ENCODE assay signal across 22 mouse cellular contexts in the genomic region with DNA sequence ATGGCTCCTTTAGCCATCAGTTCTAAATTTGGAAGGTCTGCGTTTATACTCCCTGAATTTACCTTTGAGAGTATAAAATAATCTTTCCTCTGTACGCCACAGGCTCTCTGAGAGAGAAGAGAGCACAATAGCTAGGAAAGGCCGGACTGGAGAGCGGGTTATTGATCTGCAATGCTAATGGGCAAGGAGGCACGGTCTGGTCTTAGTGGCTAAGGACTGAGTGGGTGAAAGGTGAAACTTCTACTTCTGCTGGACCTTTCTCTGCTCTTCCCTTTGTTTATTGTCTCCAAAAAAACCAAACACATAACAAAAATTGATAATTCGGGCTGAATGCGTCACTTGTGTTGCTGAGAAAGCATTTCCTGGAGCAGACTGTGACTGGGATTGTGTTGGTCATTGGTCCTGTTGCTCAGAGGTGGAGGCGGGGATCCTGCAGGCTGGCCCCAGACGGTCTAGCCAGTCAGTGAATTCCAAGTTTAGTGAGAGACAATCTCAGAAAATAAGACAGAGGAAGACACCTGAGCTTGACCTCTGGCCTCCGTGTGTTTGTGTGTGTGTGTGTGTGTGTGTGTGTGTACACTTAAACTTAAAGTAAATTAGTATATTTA. TPM values are rescaled to one million over a fixed set of nuclear protein-coding genes. Genes with fewer than 3 reads are reported as not detected.
DNase-seq lines count a peak whose midpoint lies in the region; ATAC-seq and TF ChIP-seq lines count a peak whose summit lies in the region.
"Had no signal": no experiment of that assay in that cellular context is flagged by ENCODE, and none has a peak within 500 bp of the region (broad histone marks: within the 10 kb centered on the region; RNA-seq: fewer than 3 reads in every experiment).

No protein-coding gene starts in this region.

- TF ChIP-seq CTCF in forebrain, postnatal 0 days (IDR thresholded peaks at IDR 0.05; ENCODE audit: low read depth) = no peak
- no peak for TF ChIP-seq CTCF in ES-Bruce4 (IDR thresholded peaks at IDR 0.05; ENCODE audit: low read depth, low read length)
- TF ChIP-seq CTCF in thymus, adult 2 months (IDR thresholded peaks at IDR 0.05; ENCODE audit: borderline replicate concordance, control insufficient read depth, extremely low read depth, insufficient read depth, low read length, poor library complexity) = no peak

- no peak for DNase-seq in forebrain, embryonic 10.5 days (ENCODE audit: extremely low spot score, low spot score)
- no peak for DNase-seq in forebrain, postnatal 0 days
- DNase-seq in cerebellum, adult 11-12 months = no peak
- DNase-seq in thymus, adult 2 months = no peak
- DNase-seq in spleen, adult 12 weeks (ENCODE audit: low spot score) = no peak
- DNase-seq: adrenal gland, adult 8-10 months; cerebellum, adult 9-10 months; heart, adult 18-20 months; lung, embryonic 14.5 days; retina, postnatal 1 day had no signal

- TF ChIP-seq EP300 in ES-Bruce4 (IDR thresholded peaks at IDR 0.05; ENCODE audit: insufficient read depth, low read depth, low read length) = no peak

- WGBS in forebrain, embryonic 10.5 days = 48% methylated on average over 10 of the region's 10 CpGs
- 46% methylated on average over 10 of the region's 10 CpGs for WGBS in forebrain, postnatal 0 days
- 37% methylated on average over 10 of the region's 10 CpGs for WGBS in forebrain, embryonic 12.5 days
- 63% methylated on average over 10 of the region's 10 CpGs for WGBS in liver, embryonic 12.5 days (ENCODE audit: insufficient replicate concordance)
- 97% methylated on average over 10 of the region's 10 CpGs for WGBS in thymus, adult 2 months

- H3K27ac ChIP-seq in forebrain, embryonic 10.5 days = peak overlapping the region; percentile 83
- H3K27ac ChIP-seq in forebrain, postnatal 0 days (ENCODE audit: low read depth, low read length) = no peak overlapping the region
- H3K27ac ChIP-seq in ES-Bruce4 (ENCODE audit: insufficient read depth, low read length) = 0 out of 2 replicates have a peak overlapping the region, but pooled peaks have one; percentile 46
- H3K27ac ChIP-seq in forebrain, embryonic 12.5 days = peak overlapping the region; percentile 21; the same call in 1 of the 2 replicates
- H3K27ac ChIP-seq in liver, embryonic 12.5 days = no peak overlapping the region
- no peak overlapping the region for H3K27ac ChIP-seq in thymus, adult 2 months (ENCODE audit: control insufficient read depth, insufficient read depth, low read length)
- H3K27ac ChIP-seq: embryonic facial prominence, embryonic 13.5 days; kidney, postnatal 0 days had no signal

- H3K9ac ChIP-seq in forebrain, postnatal 0 days = no peak overlapping the region
- 0 out of 2 replicates have a peak overlapping the region, but pooled peaks have one; percentile 2 for H3K9ac ChIP-seq in ES-Bruce4 (ENCODE audit: low read depth, poor library complexity, severe bottlenecking)
- no peak overlapping the region for H3K9ac ChIP-seq in forebrain, embryonic 12.5 days
- H3K9ac ChIP-seq in liver, embryonic 12.5 days = no peak overlapping the region
- H3K9ac ChIP-seq: lung, embryonic 14.5 days had no signal

- no peaks in the 10 kb centered on the region for H3K9me3 ChIP-seq in forebrain, embryonic 10.5 days
- no peaks in the 10 kb centered on the region for H3K9me3 ChIP-seq in forebrain, postnatal 0 days (ENCODE audit: low read length)
- H3K9me3 ChIP-seq in ES-Bruce4 (replicated peaks; ENCODE audit: control insufficient read depth, insufficient read depth, low read length, poor library complexity, severe bottlenecking) = no peaks in the 10 kb centered on the region
- no peaks in the 10 kb centered on the region for H3K9me3 ChIP-seq in forebrain, embryonic 12.5 days
- no peaks in the 10 kb centered on the region for H3K9me3 ChIP-seq in liver, embryonic 12.5 days (replicated peaks)
- H3K9me3 ChIP-seq: embryonic facial prominence, embryonic 13.5 days had no signal

- no peaks in the 10 kb centered on the region for H3K27me3 ChIP-seq in forebrain, embryonic 10.5 days (ENCODE audit: poor library complexity, severe bottlenecking)
- H3K27me3 ChIP-seq in forebrain, postnatal 0 days (ENCODE audit: insufficient read depth, low read length) = no peaks in the 10 kb centered on the region
- no peaks in the 10 kb centered on the region for H3K27me3 ChIP-seq in ES-Bruce4 (ENCODE audit: control insufficient read depth, insufficient read depth, low read length, poor library complexity, severe bottlenecking)
- no peaks in the 10 kb centered on the region for H3K27me3 ChIP-seq in forebrain, embryonic 12.5 days
- no peaks in the 10 kb centered on the region for H3K27me3 ChIP-seq in liver, embryonic 12.5 days (replicated peaks)
- H3K27me3 ChIP-seq in thymus, adult 2 months (ENCODE audit: control insufficient read depth, insufficient read depth, low read length) = no peaks in the 10 kb centered on the region
- H3K27me3 ChIP-seq: embryonic facial prominence, embryonic 13.5 days had no signal

- peaks cover 54% of the 10 kb centered on the region for H3K4me1 ChIP-seq in forebrain, embryonic 10.5 days
- peaks cover 27% of the 10 kb centered on the region; the same call in 1 of the 2 replicates for H3K4me1 ChIP-seq in forebrain, postnatal 0 days (ENCODE audit: insufficient read depth)
- H3K4me1 ChIP-seq in ES-Bruce4 (ENCODE audit: control insufficient read depth, insufficient read depth, low read length) = peaks cover 1% of the 10 kb centered on the region
- H3K4me1 ChIP-seq in forebrain, embryonic 12.5 days = peaks cover 49% of the 10 kb centered on the region
- H3K4me1 ChIP-seq in liver, embryonic 12.5 days = peaks cover 33% of the 10 kb centered on the region
- no peaks in the 10 kb centered on the region for H3K4me1 ChIP-seq in thymus, adult 2 months (replicated peaks; ENCODE audit: control insufficient read depth, insufficient read depth, low read length)

- ATAC-seq in forebrain, postnatal 0 days = no peak
- no peak for ATAC-seq in forebrain, embryonic 12.5 days (ENCODE audit: low FRiP score)
- ATAC-seq in liver, embryonic 12.5 days = no peak

- no peak overlapping the region for H3K4me2 ChIP-seq in forebrain, postnatal 0 days (ENCODE audit: low read depth)
- H3K4me2 ChIP-seq in forebrain, embryonic 12.5 days = no peak overlapping the region
- 0 out of 2 replicates have a peak overlapping the region, but pooled peaks have one; percentile 1 for H3K4me2 ChIP-seq in liver, embryonic 12.5 days
- H3K4me2 ChIP-seq: lung, embryonic 14.5 days had no signal

- TF ChIP-seq POLR2A in ES-Bruce4 (IDR thresholded peaks at IDR 0.05; ENCODE audit: insufficient read depth, low read length) = no peak
- TF ChIP-seq POLR2A in thymus, adult 2 months (IDR thresholded peaks at IDR 0.05; ENCODE audit: control insufficient read depth, extremely low read depth, insufficient read depth, low read length, poor library complexity) = no peak

- peaks cover 21% of the 10 kb centered on the region for H3K36me3 ChIP-seq in forebrain, embryonic 10.5 days (replicated peaks)
- H3K36me3 ChIP-seq in forebrain, postnatal 0 days (ENCODE audit: insufficient read depth) = no peaks in the 10 kb centered on the region; the same call in 1 of the 2 replicates
- H3K36me3 ChIP-seq in ES-Bruce4 (ENCODE audit: control insufficient read depth, insufficient read depth, low read length, poor library complexity, severe bottlenecking) = 0 out of 2 replicates have a peak, but pooled peaks cover 1% of the 10 kb centered on the region
- peaks cover 5% of the 10 kb centered on the region; the same call in 1 of the 2 replicates for H3K36me3 ChIP-seq in forebrain, embryonic 12.5 days (replicated peaks)
- peaks cover 5% of the 10 kb centered on the region; the same call in 1 of the 2 replicates for H3K36me3 ChIP-seq in liver, embryonic 12.5 days
- H3K36me3 ChIP-seq in thymus, adult 2 months (ENCODE audit: control insufficient read depth, insufficient read depth, low read length) = no peaks in the 10 kb centered on the region

- H3K4me3 ChIP-seq in forebrain, embryonic 10.5 days = peak overlapping the region; percentile 33; the same call in 1 of the 2 replicates
- H3K4me3 ChIP-seq in forebrain, postnatal 0 days (ENCODE audit: low read depth, low read length) = no peak overlapping the region
- H3K4me3 ChIP-seq in ES-Bruce4 (ENCODE audit: low read depth, low read length) = no peak overlapping the region
- no peak overlapping the region for H3K4me3 ChIP-seq in forebrain, embryonic 12.5 days (replicated peaks)
- no peak overlapping the region for H3K4me3 ChIP-seq in liver, embryonic 12.5 days
- no peak overlapping the region for H3K4me3 ChIP-seq in thymus, adult 2 months (ENCODE audit: control insufficient read depth, insufficient read depth, low read length)
- H3K4me3 ChIP-seq: embryonic facial prominence, embryonic 13.5 days had no signal

RNA-seq across cellular contexts. Expression of gene Rcbtb1, which starts 5.1 kb away (rescaled TPM):
- polyA plus RNA-seq in forebrain, embryonic 10.5 days (2016; fragmentation: Nextera tagmentation; extraction: Ambion mirVana) = 121 and 127 TPM in 2 replicates
- 48.9 and 57.8 TPM in 2 replicates for total RNA-seq in forebrain, postnatal 0 days (2014; rRNA removed)
- 16.8 and 33.5 TPM in 2 replicates for polyA plus RNA-seq in forebrain, postnatal 0 days (2015; fragmentation: Nextera tagmentation; extraction: Ambion mirVana)
- 53.9 and 58.6 TPM in 2 replicates for polyA plus RNA-seq in ES-Bruce4 (2011; ENCODE audit: insufficient read depth, insufficient read length, low read depth, missing spikeins)
- 128 and 130 TPM in 2 replicates for polyA plus RNA-seq in forebrain, embryonic 12.5 days (2016; fragmentation: Nextera tagmentation; extraction: Ambion mirVana)
- 30.4 and 30.8 TPM in 2 replicates for polyA plus RNA-seq in liver, embryonic 12.5 days (2016; fragmentation: Nextera tagmentation; extraction: Ambion mirVana)
- 16.9 and 17.8 TPM in 2 replicates for polyA plus RNA-seq in thymus, adult 2 months (2012; rRNA removed)

RNA-seq across cellular contexts. Expression of gene Gm5142, which starts 27.5 kb away (rescaled TPM):
- polyA plus RNA-seq in forebrain, embryonic 10.5 days (2016; fragmentation: Nextera tagmentation; extraction: Ambion mirVana) = not detected in 2 replicates
- not detected in 2 replicates for total RNA-seq in forebrain, postnatal 0 days (2014; rRNA removed)
- not detected in 2 replicates for polyA plus RNA-seq in forebrain, postnatal 0 days (2015; fragmentation: Nextera tagmentation; extraction: Ambion mirVana)
- not detected in 2 replicates for polyA plus RNA-seq in ES-Bruce4 (2011; ENCODE audit: insufficient read depth, insufficient read length, low read depth, missing spikeins)
- not detected in 2 replicates for polyA plus RNA-seq in forebrain, embryonic 12.5 days (2016; fragmentation: Nextera tagmentation; extraction: Ambion mirVana)
- not detected in 2 replicates for polyA plus RNA-seq in liver, embryonic 12.5 days (2016; fragmentation: Nextera tagmentation; extraction: Ambion mirVana)
- not detected in 2 replicates for polyA plus RNA-seq in thymus, adult 2 months (2012; rRNA removed)
- total RNA-seq: adrenal gland, adult 8-10 months; heart, adult 18-20 months; left cerebral cortex, postnatal 25 days; megakaryocyte progenitor cell, adult 5-6 weeks had no signal
- polyA plus RNA-seq: embryonic facial prominence, embryonic 13.5 days; frontal cortex, adult 2 months; heart, embryonic 16.5 days; intestine, embryonic 14.5 days; kidney, postnatal 0 days; lung, embryonic 14.5 days; spleen, adult 2 months had no signal

RNA-seq across cellular contexts. Expression of gene Gm6904, which starts 53.9 kb away (rescaled TPM):
- polyA plus RNA-seq in forebrain, embryonic 10.5 days (2016; fragmentation: Nextera tagmentation; extraction: Ambion mirVana) = not detected in 2 replicates
- not detected in 2 replicates for total RNA-seq in forebrain, postnatal 0 days (2014; rRNA removed)
- polyA plus RNA-seq in forebrain, postnatal 0 days (2015; fragmentation: Nextera tagmentation; extraction: Ambion mirVana) = not detected in 2 replicates
- not detected in 2 replicates for polyA plus RNA-seq in ES-Bruce4 (2011; ENCODE audit: insufficient read depth, insufficient read length, low read depth, missing spikeins)
- not detected in 2 replicates for polyA plus RNA-seq in forebrain, embryonic 12.5 days (2016; fragmentation: Nextera tagmentation; extraction: Ambion mirVana)
- not detected in 2 replicates for polyA plus RNA-seq in liver, embryonic 12.5 days (2016; fragmentation: Nextera tagmentation; extraction: Ambion mirVana)
- polyA plus RNA-seq in thymus, adult 2 months (2012; rRNA removed) = 0.12 TPM in 1 of 2 replicates, not detected in the other
- total RNA-seq: adrenal gland, adult 8-10 months; heart, adult 18-20 months; left cerebral cortex, postnatal 25 days had no signal
- polyA plus RNA-seq: embryonic facial prominence, embryonic 13.5 days; frontal cortex, adult 2 months; heart, embryonic 16.5 days; intestine, embryonic 14.5 days; kidney, postnatal 0 days; lung, embryonic 14.5 days; testis, adult 2 months had no signal

Comparison
In these comparisons a context has a peak if more than half of its experiments do, and no peak if none do; other contexts are left out.
1. H3K27ac ChIP-seq: peak in forebrain, embryonic 10.5 days (single experiment), ES-Bruce4 (single experiment) and forebrain, embryonic 12.5 days (single experiment); none in forebrain, postnatal 0 days (single experiment), liver, embryonic 12.5 days (single experiment) and thymus, adult 2 months (single experiment).